Mouse (Mus musculus) kidney, postnatal 0 days (tissue): ENCODE data around the gene Cluh. TPM values are rescaled to one million over a fixed set of nuclear protein-coding genes. Genes with fewer than 3 reads are reported as not detected.

Experiments
- ATAC-seq: fragments of 200-750 bp; cut with Nextera tagmentation; replicated peaks from 2 replicates; pipeline ENCODE4 v1.8.0; 2017; ENCODE audit warnings: low read depth, moderate number of reproducible peaks, moderate TSS enrichment, moderate library complexity; ENCODE audit not compliant: low FRiP score
- DNase-seq: peaks from one replicate; pipeline ENCODE4 v3.0.0-alpha.2; 2016; ENCODE audit warnings: low spot score
- H3K27ac ChIP-seq: fragments of 300-500 bp; sonication (generic); 2 replicates; pipeline ENCODE4 v1.5.1; 2014; ENCODE audit warnings: mild to moderate bottlenecking
- H3K27me3 ChIP-seq: fragments of 300-500 bp; sonication (generic); 2 replicates; pipeline ENCODE4 v1.6.1; 2014; ENCODE audit warnings: low read length, mixed read lengths; ENCODE audit not compliant: insufficient read depth
- H3K36me3 ChIP-seq: fragments of 300-500 bp; sonication (generic); 2 replicates; pipeline ENCODE4 v1.6.1; 2014; ENCODE audit warnings: low read length, mixed read lengths; ENCODE audit not compliant: insufficient read depth
- H3K4me1 ChIP-seq: fragments of 300-500 bp; sonication (generic); replicated peaks from 2 replicates; pipeline ENCODE4 v1.6.1; 2014; ENCODE audit warnings: antibody characterized with exemption, low read length, mixed read lengths; ENCODE audit not compliant: insufficient read depth
- H3K4me2 ChIP-seq: fragments of 300-500 bp; sonication (generic); 2 replicates; pipeline ENCODE4 v1.6.1; 2014; ENCODE audit warnings: mild to moderate bottlenecking, low read length, moderate library complexity, mixed read lengths
- H3K4me3 ChIP-seq: fragments of 300-500 bp; sonication (generic); replicated peaks from 2 replicates; pipeline ENCODE4 v1.5.1; 2014; ENCODE audit warnings: low read depth, low read length
- H3K9ac ChIP-seq: fragments of 300-500 bp; sonication (generic); 2 replicates; pipeline ENCODE4 v1.6.1; 2014; ENCODE audit warnings: low read depth, low read length
- H3K9me3 ChIP-seq: fragments of 300-500 bp; sonication (generic); replicated peaks from 2 replicates; pipeline ENCODE4 v1.6.1; 2016; ENCODE audit warnings: low read length, inconsistent platforms, mixed read lengths
- CTCF ChIP-seq: IDR thresholded peaks from 2 replicates; pipeline ENCODE4 v1.5.1; 2016; ENCODE audit warnings: antibody characterized with exemption, low read depth, mild to moderate bottlenecking, moderate library complexity
- WGBS: fragments of 180-500 bp; shearing (Covaris S2); extraction: QIAGEN DNeasy Blood & Tissue Kit; methylation state at CpG from one replicate; pipeline ENCODE4 v1.1.7; 2014; 5-methylcytosine and 5-hydroxymethylcytosine counted together
- polyA plus RNA-seq: library from polyadenylated mRNA; unstranded; fragments of >200 nt; fragmentation: Nextera tagmentation; extraction: Ambion mirVana; gene quantifications from 2 replicates; pipeline ENCODE4 v1.2.1, GENCODE M21; 2015

The Cluh gene
- polyA plus RNA-seq, result 32.6 TPM in 2 replicates

DNA sequence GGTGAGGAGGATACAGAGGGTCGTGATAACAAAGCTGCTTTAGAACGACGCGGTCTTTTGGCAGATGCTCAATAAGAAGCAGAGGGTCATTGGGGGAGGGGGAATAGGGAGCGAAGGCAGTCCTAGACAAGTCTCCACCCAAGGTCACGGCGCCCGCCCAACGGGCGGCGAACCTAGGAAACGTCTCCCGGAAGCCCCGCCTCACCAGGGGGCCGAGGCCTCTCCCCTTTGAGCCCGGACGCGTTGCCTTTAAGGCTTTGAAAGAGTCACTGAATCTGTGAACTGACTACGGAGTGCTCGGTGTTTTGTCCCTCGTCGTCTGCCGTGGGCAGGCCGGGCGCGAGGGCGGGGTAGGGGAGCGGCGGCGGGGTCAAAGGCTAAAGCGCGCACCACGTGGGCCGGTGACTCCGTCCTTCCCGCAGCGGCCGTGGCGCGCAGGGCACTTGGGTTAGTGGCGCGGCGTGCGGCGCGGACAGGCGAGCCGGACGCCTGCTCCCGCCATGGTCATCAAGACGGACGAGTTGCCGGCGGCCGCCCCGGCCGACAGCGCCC, at the start of gene Cluh:
Gene Cluh (plus strand): TSS at position 401 of the 552 bp plus-strand sequence.
- no peaks in the 10 kb centered on the region for H3K27me3 ChIP-seq
- TF ChIP-seq CTCF, result no peak
- peaks cover 25% of the 10 kb centered on the region for H3K4me1 ChIP-seq
- peak; percentile 89 for ATAC-seq
- H3K4me3 ChIP-seq, result peak within 1 kb of the TSS; percentile 95
- peak within 1 kb of the TSS; percentile 94 for H3K4me2 ChIP-seq
- H3K9ac ChIP-seq, result peak within 1 kb of the TSS; percentile 93
- DNase-seq, result peak; percentile 98
- H3K36me3 ChIP-seq, result no peaks in the 10 kb centered on the region
- peak within 1 kb of the TSS; percentile 94 for H3K27ac ChIP-seq
- no peaks in the 10 kb centered on the region for H3K9me3 ChIP-seq
- WGBS, result under 1% methylated on average over 58 of the region's 58 CpGs

DNA sequence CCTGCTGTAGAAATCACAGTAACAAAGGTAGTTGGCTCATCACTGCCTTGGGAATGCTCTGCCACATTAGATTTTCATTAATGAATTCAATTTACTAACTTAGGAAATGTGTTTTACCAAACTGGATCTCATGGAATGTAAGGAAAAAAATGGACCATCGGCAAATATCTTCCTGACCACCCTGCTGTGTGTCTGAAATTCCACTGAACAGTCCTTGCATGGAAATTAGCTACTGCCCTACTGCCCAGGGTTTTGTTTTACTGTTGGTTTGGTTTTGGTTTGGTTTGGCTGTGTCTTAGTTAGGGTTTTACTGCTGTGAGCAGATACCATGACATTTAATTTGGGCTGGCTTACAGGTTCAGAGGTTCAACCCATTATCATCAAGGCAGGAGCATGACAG, 47.0 kb upstream of the Cluh start:
- no peak for TF ChIP-seq CTCF
- Histone ChIP-seq H3K9ac (no peak overlapping the region), H3K9me3 (no peaks in the 10 kb centered on the region), H3K36me3 (no peaks in the 10 kb centered on the region), H3K27me3 (no peaks in the 10 kb centered on the region), H3K4me1 (no peaks in the 10 kb centered on the region), H3K4me3 (no peak overlapping the region), H3K27ac (no peak overlapping the region), H3K4me2 (no peak overlapping the region)
- 71% methylated on average over 1 of the region's 1 CpGs for WGBS
- DNase-seq (no peak), ATAC-seq (no peak)

DNA sequence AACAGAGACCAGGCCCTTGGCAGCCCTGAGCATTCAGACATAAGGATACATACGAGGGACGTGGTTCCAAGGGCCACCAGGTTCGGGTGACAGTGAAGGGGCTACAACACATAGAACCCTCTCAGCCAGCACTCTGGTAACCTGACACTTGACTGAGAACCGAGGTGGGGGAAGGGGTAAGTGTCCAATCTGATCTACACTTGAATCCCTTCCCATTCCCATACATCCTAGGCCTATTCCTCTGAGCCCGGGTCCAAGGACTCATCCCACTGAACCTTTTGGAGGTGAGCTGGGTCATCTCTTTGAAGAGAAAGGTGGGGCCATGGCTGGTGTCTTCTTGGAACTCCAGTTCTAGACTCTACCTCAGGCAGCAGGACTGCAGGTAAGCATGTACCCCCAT, 39.2 kb upstream of the Cluh start:
- no peak for TF ChIP-seq CTCF
- DNase-seq (no peak), ATAC-seq (no peak)
- Histone ChIP-seq H3K36me3 (no peaks in the 10 kb centered on the region), H3K9me3 (no peaks in the 10 kb centered on the region), H3K9ac (no peak overlapping the region), H3K4me2 (no peak overlapping the region), H3K27ac (no peak overlapping the region), H3K4me1 (no peaks in the 10 kb centered on the region), H3K4me3 (0 out of 2 replicates have a peak overlapping the region, but pooled peaks have one; percentile 24), H3K27me3 (peaks cover 20% of the 10 kb centered on the region)
- WGBS, result 20% methylated on average over 5 of the region's 5 CpGs

DNA sequence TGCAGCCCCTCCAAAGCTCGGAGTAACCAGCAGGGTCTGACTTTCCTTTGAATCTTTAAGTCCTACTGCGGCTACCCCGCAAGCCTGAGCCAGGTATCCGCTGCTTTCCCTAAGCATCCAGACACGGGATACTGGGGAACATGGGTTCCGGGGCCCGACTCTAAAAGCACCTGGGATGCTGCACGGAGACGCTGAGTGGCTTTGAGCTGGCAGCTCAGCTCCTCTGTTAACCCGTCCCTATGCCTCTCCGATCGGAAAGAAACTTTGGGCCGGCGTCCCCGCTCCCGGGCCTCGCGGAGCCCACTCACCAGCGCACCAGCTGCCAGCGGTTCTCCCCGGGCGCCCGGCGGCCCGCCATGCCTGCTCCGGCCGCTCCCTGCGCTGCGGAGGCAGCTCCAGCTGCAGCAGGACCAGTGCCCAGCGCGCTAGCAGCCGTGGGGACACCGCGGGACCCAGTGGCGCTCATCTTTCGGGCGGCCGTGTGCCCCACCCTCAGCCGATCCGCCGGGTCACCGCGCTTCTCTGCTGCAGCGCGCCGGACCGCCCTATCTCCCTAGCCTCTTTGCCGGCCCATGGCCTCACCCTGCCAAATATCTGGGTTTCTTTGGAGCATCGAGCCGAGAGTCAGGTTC, 38.6 kb upstream of the Cluh start, which contains the start of gene Rap1gap2:
Gene Rap1gap2 (minus strand): TSS at position 371 of the 632 bp plus-strand sequence.
- 2% methylated on average over 48 of the region's 50 CpGs for WGBS
- H3K9me3 ChIP-seq, result no peaks in the 10 kb centered on the region
- peaks cover 20% of the 10 kb centered on the region for H3K27me3 ChIP-seq
- ATAC-seq (no peak), DNase-seq (peak; percentile 4)
- H3K36me3 ChIP-seq, result no peaks in the 10 kb centered on the region
- H3K4me1 ChIP-seq, result no peaks in the 10 kb centered on the region
- H3K9ac ChIP-seq, result no peak within 1 kb of the TSS
- no peak for TF ChIP-seq CTCF
- H3K27ac ChIP-seq, result no peak within 1 kb of the TSS
- peak within 1 kb of the TSS; percentile 52 for H3K4me2 ChIP-seq
- peak within 1 kb of the TSS; percentile 24 for H3K4me3 ChIP-seq

DNA sequence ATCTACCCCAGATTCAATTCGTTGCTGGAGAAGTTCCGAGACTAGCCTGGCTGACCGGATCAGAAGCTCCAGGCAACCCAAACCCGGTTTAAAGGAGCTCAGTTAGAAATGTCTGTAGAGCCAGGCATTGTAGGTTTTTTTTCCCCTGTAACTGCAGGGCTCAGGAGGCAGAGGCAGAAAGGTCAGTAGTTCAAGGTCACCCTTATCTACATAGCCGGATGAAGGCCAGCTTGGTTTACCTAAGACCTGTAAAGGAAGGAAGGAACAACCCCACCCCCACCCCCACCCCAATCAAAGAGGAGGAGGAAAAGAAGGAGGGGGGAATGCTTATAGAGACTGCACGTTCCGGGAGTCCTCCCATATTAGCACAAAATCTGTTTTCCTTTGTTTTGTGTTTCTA, 37.9 kb upstream of the Cluh start:
- Histone ChIP-seq H3K27me3 (peaks cover 20% of the 10 kb centered on the region), H3K9ac (no peak overlapping the region), H3K27ac (no peak overlapping the region), H3K4me3 (no peak overlapping the region), H3K9me3 (no peaks in the 10 kb centered on the region), H3K4me2 (no peak overlapping the region), H3K36me3 (no peaks in the 10 kb centered on the region), H3K4me1 (no peaks in the 10 kb centered on the region)
- ATAC-seq (no peak), DNase-seq (no peak)
- 12% methylated on average over 7 of the region's 7 CpGs for WGBS
- TF ChIP-seq CTCF, result no peak

DNA sequence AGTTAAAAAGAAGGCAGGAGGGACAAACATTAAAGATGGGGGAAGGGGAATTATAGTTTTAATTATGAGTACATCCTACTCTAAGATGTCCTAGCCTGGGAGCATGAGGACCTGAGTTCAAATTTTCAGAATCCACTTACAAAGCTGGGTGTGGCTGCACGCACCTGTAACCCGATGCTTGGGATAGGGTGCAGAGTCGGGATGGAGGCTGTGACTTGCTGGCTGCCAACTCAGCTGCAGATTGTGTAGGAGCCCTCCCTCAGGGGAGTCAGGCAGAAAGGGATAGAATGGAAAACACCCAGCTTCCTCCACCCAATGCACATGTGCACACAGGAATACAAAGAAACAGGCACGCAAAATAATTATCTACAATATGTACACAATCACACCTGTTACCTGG, 35.9 kb upstream of the Cluh start:
- Histone ChIP-seq H3K4me2 (no peak overlapping the region), H3K4me1 (no peaks in the 10 kb centered on the region), H3K9me3 (no peaks in the 10 kb centered on the region), H3K4me3 (no peak overlapping the region), H3K27ac (no peak overlapping the region), H3K27me3 (peaks cover 20% of the 10 kb centered on the region), H3K36me3 (no peaks in the 10 kb centered on the region), H3K9ac (no peak overlapping the region)
- DNase-seq (no peak), ATAC-seq (no peak)
- 56% methylated on average over 4 of the region's 4 CpGs for WGBS
- no peak for TF ChIP-seq CTCF
